Mouse (Mus musculus): Measurements from ENCODE around the gene Hecw2. TPM values are rescaled to one million over a fixed set of nuclear protein-coding genes. Genes with fewer than 3 reads are reported as not detected.

Gene Hecw2
- polyA plus RNA-seq, 1 experiment from 2014 or later = 1.7 TPM

DNA sequence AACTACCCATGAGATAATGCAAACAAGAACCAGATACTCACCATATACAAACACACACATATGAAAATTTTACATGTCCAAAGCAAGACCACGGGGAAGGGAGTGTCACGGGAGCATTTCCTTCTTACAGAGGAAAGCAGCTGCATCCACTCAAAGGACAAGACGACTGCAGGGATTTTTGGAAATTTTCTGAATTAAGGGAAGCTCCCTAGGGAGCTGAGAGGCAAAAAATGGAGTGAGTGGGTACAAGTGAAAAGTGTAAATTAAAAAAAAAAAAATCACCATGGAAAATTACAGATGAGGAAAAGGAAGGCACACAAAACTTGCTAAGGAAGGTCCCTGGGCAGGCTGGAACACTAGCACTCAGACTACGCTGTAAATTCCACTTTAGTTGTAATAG lies 353.9 kb downstream of the Hecw2 start:
- ATAC-seq (ENCODE audit: insufficient number of reproducible peaks, low FRiP score, low TSS enrichment, low read depth) = no peak
- Histone ChIP-seq H3K36me3 (ENCODE audit: control insufficient read depth, insufficient read depth, low read length) (no peaks in the 10 kb centered on the region), H3K4me2 (ENCODE audit: low read depth, severe bottlenecking) (no peak overlapping the region), H3K9me3 (ENCODE audit: control insufficient read depth, low read length) (no peaks in the 10 kb centered on the region), H3K4me3 (ENCODE audit: low read depth, low read length) (no peak overlapping the region), H3K27ac (replicated peaks; ENCODE audit: low read depth, low read length) (no peak overlapping the region), H3K9ac (ENCODE audit: low read length) (no peak overlapping the region), H3K27me3 (ENCODE audit: control insufficient read depth, insufficient read depth, low read length) (no peaks in the 10 kb centered on the region), H3K4me1 (ENCODE audit: control insufficient read depth, insufficient read depth, low read length) (no peaks in the 10 kb centered on the region)
- no peak for DNase-seq (ENCODE audit: low spot score)
- WGBS = 72% methylated on average over 4 of the region's 4 CpGs

DNA sequence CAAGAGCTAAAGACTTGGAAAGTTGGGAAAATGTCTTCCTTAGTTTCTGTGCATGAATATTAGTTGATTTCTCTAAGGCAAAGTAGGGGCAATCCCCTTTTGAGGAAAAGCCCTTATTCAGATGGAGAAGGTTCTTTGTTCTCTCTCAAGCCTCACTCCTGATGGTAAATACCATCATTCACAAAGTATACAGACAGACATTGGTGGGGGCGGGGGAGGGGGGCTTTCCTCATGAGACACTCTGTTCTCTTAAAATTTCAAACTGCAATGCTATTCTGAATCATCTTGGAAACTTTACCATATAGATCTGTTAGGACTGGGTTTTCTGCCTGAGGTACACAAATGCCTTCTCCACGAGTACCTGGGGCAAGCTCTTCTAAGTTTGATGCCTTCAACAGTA lies 355.6 kb downstream of the Hecw2 start:
- no peaks in the 10 kb centered on the region for H3K4me1 ChIP-seq (ENCODE audit: control insufficient read depth, insufficient read depth, low read length)
- WGBS = 64% methylated on average over 2 of the region's 2 CpGs
- H3K27me3 ChIP-seq (ENCODE audit: control insufficient read depth, insufficient read depth, low read length) = no peaks in the 10 kb centered on the region
- no peak overlapping the region for H3K4me2 ChIP-seq (ENCODE audit: low read depth, severe bottlenecking)
- no peak overlapping the region for H3K4me3 ChIP-seq (ENCODE audit: low read depth, low read length)
- H3K9ac ChIP-seq (ENCODE audit: low read length) = no peak overlapping the region
- DNase-seq (ENCODE audit: low spot score) (no peak), ATAC-seq (ENCODE audit: insufficient number of reproducible peaks, low FRiP score, low TSS enrichment, low read depth) (no peak)
- no peaks in the 10 kb centered on the region for H3K36me3 ChIP-seq (ENCODE audit: control insufficient read depth, insufficient read depth, low read length)
- no peaks in the 10 kb centered on the region for H3K9me3 ChIP-seq (ENCODE audit: control insufficient read depth, low read length)
- H3K27ac ChIP-seq (replicated peaks; ENCODE audit: low read depth, low read length) = no peak overlapping the region

DNA sequence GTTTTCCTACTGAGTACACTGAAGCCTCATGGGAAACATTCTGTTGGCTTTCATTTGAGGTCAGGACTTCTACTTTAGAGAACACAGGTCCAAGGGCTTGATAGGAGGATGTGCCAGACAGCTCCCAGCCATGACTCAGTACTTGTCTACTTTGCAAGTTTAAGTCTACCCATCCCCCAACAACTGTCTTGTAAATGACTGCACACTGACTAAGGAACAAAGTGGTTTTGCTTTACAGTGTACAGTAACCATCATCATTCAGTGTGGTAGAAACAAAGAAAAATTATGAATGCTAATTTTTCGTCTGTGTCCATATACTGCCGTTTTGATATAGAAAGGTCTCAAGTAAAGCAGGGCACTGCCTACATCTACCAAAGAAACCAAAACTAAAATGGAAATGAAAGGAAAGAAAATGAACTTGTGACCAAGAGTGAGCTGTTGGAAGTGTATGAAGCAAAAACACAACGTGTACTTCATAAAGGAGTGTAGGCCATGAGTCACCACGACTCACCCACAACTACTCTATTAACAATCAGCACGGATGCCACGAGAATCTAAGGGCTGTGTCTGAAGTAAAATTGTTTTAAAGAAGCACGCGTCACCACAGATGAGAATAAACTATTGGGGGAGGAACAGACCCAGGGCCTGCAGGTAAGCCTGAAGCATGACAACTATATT lies 356.6 kb downstream of the Hecw2 start:
- ATAC-seq (ENCODE audit: insufficient number of reproducible peaks, low FRiP score, low TSS enrichment, low read depth) (no peak), DNase-seq (ENCODE audit: low spot score) (no peak)
- H3K9me3 ChIP-seq (ENCODE audit: control insufficient read depth, low read length) = no peaks in the 10 kb centered on the region
- H3K9ac ChIP-seq (ENCODE audit: low read length) = no peak overlapping the region
- H3K36me3 ChIP-seq (ENCODE audit: control insufficient read depth, insufficient read depth, low read length) = no peaks in the 10 kb centered on the region
- 94% methylated on average over 8 of the region's 8 CpGs for WGBS
- H3K4me3 ChIP-seq (ENCODE audit: low read depth, low read length) = no peak overlapping the region
- H3K27ac ChIP-seq (replicated peaks; ENCODE audit: low read depth, low read length) = no peak overlapping the region
- H3K27me3 ChIP-seq (ENCODE audit: control insufficient read depth, insufficient read depth, low read length) = no peaks in the 10 kb centered on the region
- no peaks in the 10 kb centered on the region for H3K4me1 ChIP-seq (ENCODE audit: control insufficient read depth, insufficient read depth, low read length)
- H3K4me2 ChIP-seq (ENCODE audit: low read depth, severe bottlenecking) = no peak overlapping the region

DNA sequence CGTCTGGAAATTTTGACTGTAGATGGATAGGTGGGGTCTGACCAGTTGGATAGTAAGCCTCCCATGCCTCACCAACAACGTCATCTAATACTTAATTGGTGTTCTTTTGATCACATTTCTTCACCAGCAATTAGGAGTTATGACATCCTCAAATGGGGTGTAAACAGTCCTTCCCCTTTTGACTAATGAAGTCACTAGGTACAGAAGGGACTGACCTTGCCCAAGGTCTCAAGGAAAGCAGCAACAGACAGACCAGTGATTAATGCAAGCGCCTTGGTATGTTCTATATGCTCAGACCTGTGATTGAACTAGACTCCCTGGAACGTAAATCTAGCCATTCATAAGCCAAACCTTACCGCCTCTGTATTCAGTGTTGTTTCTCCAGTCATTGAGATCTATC lies 364.7 kb downstream of the Hecw2 start:
- Histone ChIP-seq H3K9me3 (ENCODE audit: control insufficient read depth, low read length) (no peaks in the 10 kb centered on the region), H3K27me3 (ENCODE audit: control insufficient read depth, insufficient read depth, low read length) (no peaks in the 10 kb centered on the region), H3K4me3 (ENCODE audit: low read depth, low read length) (no peak overlapping the region), H3K4me2 (ENCODE audit: low read depth, severe bottlenecking) (no peak overlapping the region), H3K4me1 (ENCODE audit: control insufficient read depth, insufficient read depth, low read length) (no peaks in the 10 kb centered on the region), H3K36me3 (ENCODE audit: control insufficient read depth, insufficient read depth, low read length) (no peaks in the 10 kb centered on the region), H3K27ac (replicated peaks; ENCODE audit: low read depth, low read length) (no peak overlapping the region), H3K9ac (ENCODE audit: low read length) (no peak overlapping the region)
- 83% methylated on average over 5 of the region's 5 CpGs for WGBS
- ATAC-seq (ENCODE audit: insufficient number of reproducible peaks, low FRiP score, low TSS enrichment, low read depth) (no peak), DNase-seq (ENCODE audit: low spot score) (no peak)

DNA sequence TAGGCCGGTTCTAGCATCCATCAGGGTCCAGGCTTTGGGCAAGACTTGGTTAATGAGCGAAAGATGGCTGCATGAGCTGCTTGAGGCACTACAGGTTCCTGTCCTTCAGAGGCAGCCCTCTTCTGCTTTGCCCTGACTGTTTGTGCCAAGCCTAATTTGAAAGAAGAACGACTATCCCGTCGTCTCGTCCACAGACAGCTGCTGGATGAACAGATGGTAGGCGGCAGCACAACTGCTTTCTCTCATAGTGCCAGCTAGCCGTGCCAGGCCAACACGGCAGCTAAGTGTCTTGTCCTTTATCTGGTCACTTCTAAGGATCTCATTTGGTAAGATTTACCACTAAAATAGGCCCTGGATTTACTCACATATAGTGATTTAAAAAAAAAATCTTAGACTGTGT lies 365.9 kb downstream of the Hecw2 start:
- Histone ChIP-seq H3K4me3 (ENCODE audit: low read depth, low read length) (no peak overlapping the region), H3K9ac (ENCODE audit: low read length) (no peak overlapping the region), H3K9me3 (ENCODE audit: control insufficient read depth, low read length) (no peaks in the 10 kb centered on the region), H3K4me2 (ENCODE audit: low read depth, severe bottlenecking) (no peak overlapping the region), H3K4me1 (ENCODE audit: control insufficient read depth, insufficient read depth, low read length) (no peaks in the 10 kb centered on the region), H3K27ac (replicated peaks; ENCODE audit: low read depth, low read length) (no peak overlapping the region), H3K36me3 (ENCODE audit: control insufficient read depth, insufficient read depth, low read length) (no peaks in the 10 kb centered on the region), H3K27me3 (ENCODE audit: control insufficient read depth, insufficient read depth, low read length) (no peaks in the 10 kb centered on the region)
- no peak for DNase-seq (ENCODE audit: low spot score)
- ATAC-seq (ENCODE audit: insufficient number of reproducible peaks, low FRiP score, low TSS enrichment, low read depth) = no peak
- WGBS = 77% methylated on average over 9 of the region's 9 CpGs

DNA sequence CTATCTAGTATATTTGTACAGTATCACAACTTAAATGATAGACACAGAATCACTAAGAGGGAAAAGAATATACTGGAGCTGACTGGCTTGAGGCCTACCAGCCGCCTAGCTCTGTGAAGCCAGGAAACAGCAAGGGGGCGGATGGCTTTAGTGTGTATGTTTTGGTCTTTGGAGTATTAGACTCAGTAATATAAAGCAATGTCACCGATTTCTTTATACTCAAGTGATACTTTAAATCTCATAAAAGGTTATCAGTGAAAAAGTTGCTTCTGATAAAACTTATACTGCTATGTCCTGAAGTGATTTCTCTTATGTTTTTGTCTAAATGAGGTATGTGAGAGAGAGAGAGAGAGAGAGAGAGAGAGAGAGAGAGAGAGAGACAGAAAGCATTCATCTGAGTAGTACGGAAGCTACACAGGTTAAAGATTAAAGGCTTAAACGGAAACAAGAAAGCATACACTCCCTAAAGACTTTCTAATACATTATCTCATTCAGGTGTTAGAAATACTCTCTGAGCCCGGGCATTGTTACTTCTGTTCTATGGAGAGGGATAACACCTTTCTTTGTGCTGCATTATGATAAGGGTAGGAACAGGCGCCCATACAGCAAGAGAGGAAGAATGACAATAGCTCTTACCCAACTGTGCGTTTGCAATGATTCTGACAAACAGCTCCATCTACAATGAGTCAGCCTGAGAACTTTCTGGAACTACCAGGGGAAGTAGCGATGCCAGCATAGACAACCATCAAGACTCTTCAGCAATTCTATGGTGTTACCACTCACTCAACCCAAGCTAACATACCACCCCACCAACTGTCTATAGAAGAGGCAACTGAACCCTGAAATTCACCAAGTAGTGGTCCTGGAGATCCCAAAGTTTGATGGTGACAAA lies 370.3 kb downstream of the Hecw2 start:
- no peak overlapping the region for H3K9ac ChIP-seq (ENCODE audit: low read length)
- H3K36me3 ChIP-seq (ENCODE audit: control insufficient read depth, insufficient read depth, low read length) = no peaks in the 10 kb centered on the region
- 87% methylated on average over 9 of the region's 9 CpGs for whole genome bisulfite sequencing

DNA sequence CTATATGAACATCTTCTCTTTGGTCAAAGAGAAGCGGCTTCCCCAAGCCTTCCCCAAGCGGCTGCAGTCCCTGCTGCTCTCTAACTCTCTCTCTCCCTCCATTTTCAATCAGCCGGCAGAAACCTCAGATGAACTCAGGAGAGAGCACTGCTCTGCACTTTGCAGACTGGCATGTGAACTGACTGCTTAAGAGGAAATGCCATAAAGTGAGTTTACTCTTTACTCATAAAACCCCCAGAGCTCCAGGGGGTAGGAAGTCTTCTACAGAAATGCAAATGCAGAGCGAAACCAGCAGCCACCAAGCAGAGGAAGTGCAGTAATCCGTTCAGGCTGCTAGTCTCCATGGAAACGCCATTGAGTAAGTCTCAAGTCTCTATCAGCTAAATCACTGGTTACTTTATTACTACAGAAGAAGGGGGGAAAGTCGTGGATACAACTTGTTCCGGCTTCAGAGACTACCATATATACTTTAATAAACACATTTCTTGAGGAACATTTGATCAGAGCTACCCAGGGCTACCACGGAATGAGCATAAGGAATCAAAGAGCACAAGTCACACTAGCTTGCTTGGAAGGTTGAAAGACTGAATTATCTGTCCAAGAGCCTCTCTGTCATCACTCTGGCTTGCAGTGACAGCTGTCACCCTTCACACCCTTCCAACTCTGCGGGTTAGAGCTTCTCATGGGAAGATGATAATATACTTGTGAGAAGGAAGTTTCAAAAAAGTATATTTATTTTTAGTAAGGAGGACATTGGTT lies 371.1 kb downstream of the Hecw2 start:
- peak overlapping the region; percentile 34; the same call in 1 of the 2 replicates for H3K4me2 ChIP-seq (ENCODE audit: low read depth, severe bottlenecking)
- peak; percentile 61 for DNase-seq (ENCODE audit: low spot score)
- H3K27me3 ChIP-seq (ENCODE audit: control insufficient read depth, insufficient read depth, low read length) = no peaks in the 10 kb centered on the region
- H3K9me3 ChIP-seq (ENCODE audit: control insufficient read depth, low read length) = no peaks in the 10 kb centered on the region
- peak; percentile 80 for ATAC-seq (ENCODE audit: insufficient number of reproducible peaks, low FRiP score, low TSS enrichment, low read depth)
- H3K9ac ChIP-seq (ENCODE audit: low read length) = no peak overlapping the region
- no peak overlapping the region for H3K27ac ChIP-seq (replicated peaks; ENCODE audit: low read depth, low read length)
- H3K36me3 ChIP-seq (ENCODE audit: control insufficient read depth, insufficient read depth, low read length) = no peaks in the 10 kb centered on the region
- no peak overlapping the region for H3K4me3 ChIP-seq (ENCODE audit: low read depth, low read length)
- 6% methylated on average over 10 of the region's 10 CpGs for WGBS
- H3K4me1 ChIP-seq (ENCODE audit: control insufficient read depth, insufficient read depth, low read length) = 0 out of 2 replicates have a peak, but pooled peaks cover 4% of the 10 kb centered on the region

More for the DNA sequence above, 370.3 kb downstream of the Hecw2 start:
- no peak for DNase-seq (ENCODE audit: low spot score)
- Histone ChIP-seq H3K4me3 (ENCODE audit: low read depth, low read length) (no peak overlapping the region), H3K4me1 (ENCODE audit: control insufficient read depth, insufficient read depth, low read length) (0 out of 2 replicates have a peak, but pooled peaks cover 4% of the 10 kb centered on the region), H3K9me3 (ENCODE audit: control insufficient read depth, low read length) (no peaks in the 10 kb centered on the region), H3K27ac (replicated peaks; ENCODE audit: low read depth, low read length) (no peak overlapping the region), H3K27me3 (ENCODE audit: control insufficient read depth, insufficient read depth, low read length) (no peaks in the 10 kb centered on the region), H3K4me2 (ENCODE audit: low read depth, severe bottlenecking) (no peak overlapping the region)
- ATAC-seq (ENCODE audit: insufficient number of reproducible peaks, low FRiP score, low TSS enrichment, low read depth) = no peak

DNA sequence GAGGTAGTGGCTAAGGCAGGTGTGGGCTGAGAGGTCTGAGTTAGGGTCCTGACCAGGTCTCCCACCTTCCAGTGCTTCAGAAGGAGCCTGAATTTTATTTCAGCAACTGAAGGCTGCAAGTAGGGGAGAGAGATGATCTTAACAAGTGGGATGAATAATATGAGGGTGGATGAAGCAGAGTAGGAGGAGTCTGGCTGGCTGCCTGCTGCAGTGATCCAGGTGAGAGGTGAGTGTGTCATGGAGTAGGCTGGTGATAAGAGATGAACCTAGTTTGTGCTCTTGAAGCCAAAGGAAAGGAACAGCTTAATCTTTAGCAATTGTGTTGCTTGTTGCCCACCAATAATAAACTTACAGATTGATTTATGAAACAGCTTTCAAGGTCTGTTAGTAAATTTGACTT lies 373.0 kb downstream of the Hecw2 start:
- Histone ChIP-seq H3K9me3 (ENCODE audit: control insufficient read depth, low read length) (no peaks in the 10 kb centered on the region), H3K4me1 (ENCODE audit: control insufficient read depth, insufficient read depth, low read length) (0 out of 2 replicates have a peak, but pooled peaks cover 4% of the 10 kb centered on the region), H3K27me3 (ENCODE audit: control insufficient read depth, insufficient read depth, low read length) (no peaks in the 10 kb centered on the region), H3K4me2 (ENCODE audit: low read depth, severe bottlenecking) (no peak overlapping the region), H3K4me3 (ENCODE audit: low read depth, low read length) (no peak overlapping the region), H3K27ac (replicated peaks; ENCODE audit: low read depth, low read length) (no peak overlapping the region), H3K9ac (ENCODE audit: low read length) (no peak overlapping the region), H3K36me3 (ENCODE audit: control insufficient read depth, insufficient read depth, low read length) (no peaks in the 10 kb centered on the region)
- ATAC-seq (ENCODE audit: insufficient number of reproducible peaks, low FRiP score, low TSS enrichment, low read depth) (no peak), DNase-seq (ENCODE audit: low spot score) (no peak)
